Mouse (Mus musculus): ENCODE results near the gene Dlgap4. TPM values are rescaled to one million over a fixed set of nuclear protein-coding genes. Genes with fewer than 3 reads are reported as not detected.

Gene Dlgap4
- total and polyA plus RNA-seq, 3 experiments: 12.4 to 38.5 (median 12.7) TPM

DNA sequence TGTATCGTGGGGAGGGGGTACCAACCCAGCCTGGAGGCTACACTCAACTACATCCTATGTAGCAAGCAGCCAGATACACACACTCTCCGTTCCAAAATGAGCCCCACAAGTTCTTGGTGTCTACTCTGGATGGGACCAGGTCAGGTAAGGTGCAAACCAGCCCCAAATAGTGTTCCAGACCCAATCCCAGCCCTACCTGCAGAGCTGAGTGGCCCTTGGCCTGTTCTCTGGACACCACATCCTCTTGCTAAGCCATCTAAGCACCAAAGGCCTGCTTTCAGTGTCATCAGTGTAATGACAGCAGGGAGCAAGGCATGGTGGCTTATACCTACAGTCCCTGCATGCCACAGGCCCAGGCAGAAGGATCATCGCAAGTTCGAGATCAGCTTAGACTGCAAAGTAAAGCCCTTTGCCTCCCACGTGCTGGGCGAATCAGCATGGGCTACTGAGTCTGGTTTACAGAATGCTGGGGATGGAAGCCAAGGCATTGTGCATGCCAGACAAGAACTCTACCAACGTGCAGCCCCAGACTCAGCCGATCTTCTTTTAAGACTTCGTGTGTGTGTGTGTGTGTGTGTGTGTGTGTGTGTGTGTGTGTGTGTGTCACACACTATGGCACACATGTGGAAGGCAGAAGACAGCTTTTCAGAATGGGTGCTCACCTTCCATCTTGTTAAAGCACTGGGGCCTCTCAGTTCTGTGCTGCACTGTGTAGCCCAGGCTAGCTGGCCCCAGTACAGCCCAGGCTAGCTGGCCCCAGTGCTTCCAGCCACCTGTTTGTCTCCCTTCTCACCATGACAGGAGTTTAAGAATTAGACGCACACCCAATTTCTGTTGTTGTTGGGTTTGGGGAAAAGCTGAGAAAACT is 169.2 kb downstream of the Dlgap4 start:
- H3K27ac ChIP-seq (ENCODE audit: insufficient read depth, low read depth): no peak overlapping the region
- dilution Hi-C loops (cut with MboI; ENCODE audit: extremely low pct_ligation_motif_present, extremely low pct_unique_long_range_greater_than_20kb, low sequenced_read_pairs) (no loop called here), in situ Hi-C loops (cut with MboI; ENCODE audit: low pct_ligation_motif_present, low pct_unique_long_range_greater_than_20kb, low sequenced_read_pairs) (loop anchor here (10.0 kb wide), 1 partner anchor 232 kb away; no protein-coding TSS in a partner anchor)
- no peak overlapping the region for H3K4me3 ChIP-seq (replicated peaks in 1 of 3; ENCODE audit: low read depth in 2 of 3, low read length in 2 of 3, poor library complexity in 1 of 3)
- H3K36me3 ChIP-seq (replicated peaks in 1 of 2; ENCODE audit: control insufficient read depth in 1 of 2, insufficient read depth in 1 of 2, low read length in 1 of 2): no peaks in the 10 kb centered on the region
- H3K4me1 ChIP-seq (ENCODE audit: control insufficient read depth in 1 of 2, insufficient read depth in 2 of 2): peaks cover 0 to 19% of the 10 kb centered on the region in 2 experiments; a peak in 2 of 4 replicates
- H3K4me2 ChIP-seq (ENCODE audit: insufficient read depth, low read depth, poor library complexity, severe bottlenecking): no peak overlapping the region
- no peaks in the 10 kb centered on the region for H3K79me2 ChIP-seq (replicated peaks; ENCODE audit: control insufficient read depth, extremely low read depth, insufficient read depth, poor library complexity, severe bottlenecking)
- no peak overlapping the region for H3K9ac ChIP-seq (ENCODE audit: insufficient read depth, low read depth)
- TF ChIP-seq BHLHE40 (IDR thresholded peaks at IDR 0.05; ENCODE audit: low read depth, low read length) (no peak), ZKSCAN1 (IDR thresholded peaks at IDR 0.05; ENCODE audit: borderline replicate concordance, low read depth, low read length) (no peak), IRF4 (IDR thresholded peaks at IDR 0.05; ENCODE audit: low read depth, low read length) (no peak), GABPA (IDR thresholded peaks at IDR 0.05; ENCODE audit: insufficient replicate concordance, low read depth, low read length) (no peak), TCF12 (IDR thresholded peaks at IDR 0.05; ENCODE audit: low read depth, low read length) (no peak), ETS1 (conservative IDR thresholded peaks at IDR 0.05; ENCODE audit: low read depth, low read length) (no peak)
- H3K27me3 ChIP-seq (replicated peaks): peaks cover 8% of the 10 kb centered on the region
- no peak for DNase-seq (ENCODE audit: extremely low read depth)
- H3K9me3 ChIP-seq (replicated peaks; ENCODE audit: low read length): peaks cover 6% of the 10 kb centered on the region

DNA sequence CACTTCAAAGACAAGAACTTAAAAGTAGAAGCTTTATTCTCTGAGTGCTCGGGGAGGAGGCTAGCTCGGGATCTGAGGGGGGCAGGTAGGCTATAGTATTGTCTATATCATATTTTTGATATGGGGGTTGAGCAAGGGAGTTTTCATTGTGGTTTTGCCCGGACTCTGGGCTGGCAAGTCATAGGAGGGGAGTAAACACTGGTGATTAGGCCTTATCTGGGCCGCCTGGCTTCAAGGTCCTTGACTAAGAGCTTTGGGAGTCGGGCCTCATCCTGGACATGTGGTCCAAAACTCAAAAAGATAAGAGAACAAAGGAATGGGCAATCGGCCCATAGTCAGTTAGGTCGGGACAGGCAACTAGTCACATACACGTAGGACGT is 169.8 kb downstream of the Dlgap4 start:
- Histone ChIP-seq H3K79me2 (replicated peaks; ENCODE audit: control insufficient read depth, extremely low read depth, insufficient read depth, poor library complexity, severe bottlenecking) (no peaks in the 10 kb centered on the region), H3K27ac (ENCODE audit: insufficient read depth, low read depth) (no peak overlapping the region), H3K36me3 (replicated peaks in 1 of 2; ENCODE audit: control insufficient read depth in 1 of 2, insufficient read depth in 1 of 2, low read length in 1 of 2) (no peaks in the 10 kb centered on the region), H3K4me2 (ENCODE audit: insufficient read depth, low read depth, poor library complexity, severe bottlenecking) (no peak overlapping the region), H3K4me3 (replicated peaks in 1 of 3; ENCODE audit: low read depth in 2 of 3, low read length in 2 of 3, poor library complexity in 1 of 3) (no peak overlapping the region), H3K9me3 (replicated peaks; ENCODE audit: low read length) (peaks cover 6% of the 10 kb centered on the region), H3K9ac (ENCODE audit: insufficient read depth, low read depth) (no peak overlapping the region), H3K27me3 (replicated peaks) (peaks cover 8% of the 10 kb centered on the region), H3K4me1 (ENCODE audit: control insufficient read depth in 1 of 2, insufficient read depth in 2 of 2) (peaks cover 0 to 17% of the 10 kb centered on the region in 2 experiments; a peak in 2 of 4 replicates)
- DNase-seq (ENCODE audit: extremely low read depth): no peak
- dilution Hi-C loops (cut with MboI; ENCODE audit: extremely low pct_ligation_motif_present, extremely low pct_unique_long_range_greater_than_20kb, low sequenced_read_pairs): no loop called here
- in situ Hi-C loops (cut with MboI; ENCODE audit: low pct_ligation_motif_present, low pct_unique_long_range_greater_than_20kb, low sequenced_read_pairs): loop anchor here (10.0 kb wide), 1 partner anchor 231 kb away; no protein-coding TSS in a partner anchor
- TF ChIP-seq MEF2A (IDR thresholded peaks at IDR 0.05; ENCODE audit: borderline replicate concordance, low read depth, low read length): no peak
- TF ChIP-seq BHLHE40 (IDR thresholded peaks at IDR 0.05; ENCODE audit: low read depth, low read length): no peak
- no peak for TF ChIP-seq IRF4 (IDR thresholded peaks at IDR 0.05; ENCODE audit: low read depth, low read length)
- no peak for TF ChIP-seq MAFK (IDR thresholded peaks at IDR 0.05; ENCODE audit: insufficient replicate concordance, low read length)
- TF ChIP-seq SMC3 (IDR thresholded peaks at IDR 0.05; ENCODE audit: low read depth, low read length): no peak

- H3K27me3 ChIP-seq (replicated peaks): peaks cover 11% of the 10 kb centered on the region
- peaks cover 6% of the 10 kb centered on the region for H3K9me3 ChIP-seq (replicated peaks; ENCODE audit: low read length)
- TF ChIP-seq PAX5 (IDR thresholded peaks at IDR 0.05; ENCODE audit: low read length) (no peak), ETS1 (conservative IDR thresholded peaks at IDR 0.05; ENCODE audit: low read depth, low read length) (no peak), HCFC1 (IDR thresholded peaks at IDR 0.05; ENCODE audit: low read depth, low read length) (no peak), SIN3A (IDR thresholded peaks at IDR 0.05; ENCODE audit: low read length) (no peak), POLR2A (IDR thresholded peaks at IDR 0.05; ENCODE audit: low read depth, low read length) (no peak), MAFK (IDR thresholded peaks at IDR 0.05; ENCODE audit: insufficient replicate concordance, low read length) (no peak), JUN (IDR thresholded peaks at IDR 0.05; ENCODE audit: insufficient read depth, low read depth, low read length) (no peak), ELF1 (IDR thresholded peaks at IDR 0.05; ENCODE audit: low read depth, low read length) (no peak), UBTF (IDR thresholded peaks at IDR 0.05; ENCODE audit: low read depth, low read length) (no peak), MEF2A (IDR thresholded peaks at IDR 0.05; ENCODE audit: borderline replicate concordance, low read depth, low read length) (no peak), USF1 (IDR thresholded peaks at IDR 0.05; ENCODE audit: low read depth, low read length) (no peak), ZKSCAN1 (IDR thresholded peaks at IDR 0.05; ENCODE audit: borderline replicate concordance, low read depth, low read length) (no peak), MAX (IDR thresholded peaks at IDR 0.05; ENCODE audit: low read length) (no peak), NRF1 (IDR thresholded peaks at IDR 0.05; ENCODE audit: low read depth, low read length) (no peak), JUND (conservative IDR thresholded peaks at IDR 0.05; ENCODE audit: low read depth, low read length) (no peak), MAZ (IDR thresholded peaks at IDR 0.05; ENCODE audit: low read depth, low read length) (no peak)
- in situ Hi-C loops (cut with MboI; ENCODE audit: low pct_ligation_motif_present, low pct_unique_long_range_greater_than_20kb, low sequenced_read_pairs): loop anchor here (10.0 kb wide), 1 partner anchor 231 kb away; no protein-coding TSS in a partner anchor
- no peak overlapping the region for H3K4me3 ChIP-seq (replicated peaks in 1 of 3; ENCODE audit: low read depth in 2 of 3, low read length in 2 of 3, poor library complexity in 1 of 3)
- no peak for DNase-seq (ENCODE audit: extremely low read depth)
- no peak overlapping the region for H3K27ac ChIP-seq (ENCODE audit: insufficient read depth, low read depth)
- H3K9ac ChIP-seq (ENCODE audit: insufficient read depth, low read depth): no peak overlapping the region
- H3K36me3 ChIP-seq (replicated peaks in 1 of 2; ENCODE audit: control insufficient read depth in 1 of 2, insufficient read depth in 1 of 2, low read length in 1 of 2): no peaks in the 10 kb centered on the region
- H3K4me2 ChIP-seq (ENCODE audit: insufficient read depth, low read depth, poor library complexity, severe bottlenecking): no peak overlapping the region
- dilution Hi-C loops (cut with MboI; ENCODE audit: extremely low pct_ligation_motif_present, extremely low pct_unique_long_range_greater_than_20kb, low sequenced_read_pairs): no loop called here
- peaks cover 0 to 17% of the 10 kb centered on the region in 2 experiments; a peak in 2 of 4 replicates for H3K4me1 ChIP-seq (ENCODE audit: control insufficient read depth in 1 of 2, insufficient read depth in 2 of 2)
- H3K79me2 ChIP-seq (replicated peaks; ENCODE audit: control insufficient read depth, extremely low read depth, insufficient read depth, poor library complexity, severe bottlenecking): no peaks in the 10 kb centered on the region
Observed at GRCm38 (mm10) chr2:156784016-156784585, 170.6 kb downstream of the Dlgap4 start.
